Mouse (Mus musculus) MEL (cell line): ENCODE measurements at regions not wholly inside any gene's neighbourhood (a gene's known extent, or its start where the extent isn't known, plus 50 kb on each side); places are given as distances from the start of the nearest gene placed in this dataset.

Experiments
- DNase-seq: peaks from one replicate; pipeline ENCODE4 v3.0.0; 2011; ENCODE audit warnings: low read depth, low spot score
- H3K27ac ChIP-seq: 2 replicates; pipeline ENCODE4 v1.5.1; 2012; ENCODE audit warnings: low read depth, mild to moderate bottlenecking, control low read depth, low read length, moderate library complexity; ENCODE audit not compliant: control insufficient read depth
- H3K27me3 ChIP-seq, 2 experiments: fragments of 150-350 bp in 1 of 2; sonication (generic) in 1 of 2; 2 replicates each; pipeline ENCODE4 v1.6.1; 2012; ENCODE audit warnings: low read length in 2 of 2, mild to moderate bottlenecking in 2 of 2, improper control_type of control experiment in 1 of 2, moderate library complexity in 1 of 2; ENCODE audit not compliant: insufficient read depth in 2 of 2, control insufficient read depth in 1 of 2
- H3K36me3 ChIP-seq, 2 experiments: 2 replicates each; pipeline ENCODE4 v1.6.1; 2012 to 2014; ENCODE audit warnings: low read length in 2 of 2, improper control_type of control experiment in 1 of 2, inconsistent platforms in 1 of 2, mild to moderate bottlenecking in 1 of 2; ENCODE audit not compliant: insufficient read depth in 2 of 2, control insufficient read depth in 1 of 2
- H3K4me1 ChIP-seq, 2 experiments: fragments of 150-350 bp in 1 of 2; sonication (generic) in 1 of 2; 2 replicates each; pipeline ENCODE4 v1.6.1; 2012; ENCODE audit warnings: low read length in 2 of 2, improper control_type of control experiment in 1 of 2, mild to moderate bottlenecking in 1 of 2; ENCODE audit not compliant: insufficient read depth in 2 of 2, control insufficient read depth in 1 of 2
- H3K4me3 ChIP-seq, 2 experiments: fragments of 150-350 bp in 1 of 2; sonication (generic) in 1 of 2; 2 replicates each; pipeline ENCODE4 v1.5.1; 2012; ENCODE audit warnings: low read depth in 2 of 2, low read length in 2 of 2, mild to moderate bottlenecking in 2 of 2, moderate library complexity in 2 of 2, control low read depth in 1 of 2, improper control_type of control experiment in 1 of 2; ENCODE audit not compliant: control insufficient read depth in 1 of 2, insufficient read depth in 1 of 2
- H3K79me2 ChIP-seq: 2 replicates; pipeline ENCODE4 v1.6.1; 2012; ENCODE audit warnings: mild to moderate bottlenecking, low read length, moderate library complexity; ENCODE audit not compliant: control insufficient read depth, poor library complexity, insufficient read depth
- H3K9ac ChIP-seq: 2 replicates; pipeline ENCODE4 v1.6.1; 2012; ENCODE audit warnings: low read depth, mild to moderate bottlenecking, control low read depth, low read length, moderate library complexity; ENCODE audit not compliant: control insufficient read depth, poor library complexity, severe bottlenecking
- H3K9me3 ChIP-seq: fragments of 150-350 bp; sonication (generic); replicated peaks from 2 replicates; pipeline ENCODE4 v1.6.1; 2012; ENCODE audit warnings: mild to moderate bottlenecking, low read length, improper control_type of control experiment, moderate library complexity; ENCODE audit not compliant: insufficient read depth
- CHD1 ChIP-seq: IDR thresholded peaks from 2 replicates; pipeline ENCODE4 v1.6.1; 2012; ENCODE audit warnings: low read depth, mild to moderate bottlenecking, inconsistent platforms, low read length, improper control_type of control experiment
- EP300 ChIP-seq, 2 experiments: IDR thresholded peaks; 2 replicates each; pipeline ENCODE4 v1.6.1; 2011; ENCODE audit warnings: improper control_type of control experiment in 2 of 2, low read length in 2 of 2, low read depth in 1 of 2, mild to moderate bottlenecking in 1 of 2
- ETS1 ChIP-seq: IDR thresholded peaks from 2 replicates; pipeline ENCODE4 v1.6.1; 2012; ENCODE audit warnings: low read depth, mild to moderate bottlenecking, inconsistent platforms, low read length, improper control_type of control experiment, moderate library complexity
- GABPA ChIP-seq: IDR thresholded peaks from 2 replicates; pipeline ENCODE4 v1.6.1; 2012; ENCODE audit warnings: low read depth, mild to moderate bottlenecking, inconsistent platforms, low read length, improper control_type of control experiment, moderate library complexity
- GATA1 ChIP-seq: IDR thresholded peaks from 2 replicates; pipeline ENCODE4 v1.6.1; 2011; ENCODE audit warnings: low read depth, low read length, improper control_type of control experiment
- KAT2A ChIP-seq: conservative IDR thresholded peaks from 2 replicates; pipeline ENCODE4 v1.6.1; 2012; ENCODE audit warnings: low read depth, low read length, improper control_type of control experiment, inconsistent platforms
- MAZ ChIP-seq: IDR thresholded peaks from 2 replicates; pipeline ENCODE4 v1.6.1; 2012; ENCODE audit warnings: low read depth, mild to moderate bottlenecking, inconsistent platforms, low read length, improper control_type of control experiment
- MEF2A ChIP-seq: IDR thresholded peaks from 2 replicates; pipeline ENCODE4 v1.6.1; 2014; ENCODE audit warnings: low read depth, mild to moderate bottlenecking, inconsistent platforms, low read length, improper control_type of control experiment; ENCODE audit not compliant: poor library complexity, insufficient replicate concordance, severe bottlenecking; ENCODE audit errors: extremely low read depth
- RCOR1 ChIP-seq: IDR thresholded peaks from 2 replicates; pipeline ENCODE4 v1.6.1; 2012; ENCODE audit warnings: low read depth, mild to moderate bottlenecking, inconsistent platforms, low read length, improper control_type of control experiment
- SIN3A ChIP-seq: IDR thresholded peaks from 2 replicates; pipeline ENCODE4 v1.6.1; 2012; ENCODE audit warnings: low read length, improper control_type of control experiment, inconsistent platforms
- TBP ChIP-seq: IDR thresholded peaks from 2 replicates; pipeline ENCODE4 v1.8.0; 2011; ENCODE audit warnings: low read depth, low read length, improper control_type of control experiment
- TCF12 ChIP-seq: IDR thresholded peaks from 2 replicates; pipeline ENCODE4 v1.6.1; 2014; ENCODE audit warnings: low read depth, mild to moderate bottlenecking, inconsistent platforms, low read length, improper control_type of control experiment, moderate library complexity
- UBTF ChIP-seq: IDR thresholded peaks from 2 replicates; pipeline ENCODE4 v1.6.1; 2012; ENCODE audit warnings: low read depth, mild to moderate bottlenecking, inconsistent platforms, low read length, improper control_type of control experiment, moderate library complexity, borderline replicate concordance; ENCODE audit not compliant: insufficient read depth
- USF1 ChIP-seq: IDR thresholded peaks from 2 replicates; pipeline ENCODE4 v1.6.1; 2014; ENCODE audit warnings: low read depth, mild to moderate bottlenecking, inconsistent platforms, low read length, improper control_type of control experiment, moderate library complexity
- ZMIZ1 ChIP-seq: IDR thresholded peaks from 2 replicates; pipeline ENCODE4 v1.6.1; 2012; ENCODE audit warnings: low read depth, mild to moderate bottlenecking, inconsistent platforms, low read length, improper control_type of control experiment, moderate library complexity

DNA sequence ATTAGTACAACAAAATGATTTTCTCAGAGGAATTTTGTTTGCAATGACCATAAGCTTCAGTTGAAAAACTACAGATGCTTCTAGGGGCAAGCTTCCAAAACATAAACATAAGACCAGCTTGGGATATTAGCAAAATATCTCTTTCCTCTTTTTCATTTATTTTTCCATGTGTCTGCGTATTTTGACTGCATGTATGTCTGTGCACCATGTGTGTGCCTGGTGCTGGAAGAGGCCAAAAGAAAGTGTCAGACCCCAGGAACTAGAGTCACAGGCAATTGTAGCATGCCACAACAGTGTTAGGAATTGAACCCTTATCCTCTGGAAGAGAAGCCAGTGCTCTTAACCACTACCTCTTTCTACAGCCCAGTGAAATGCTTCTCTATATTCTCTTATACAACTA is 133.0 kb upstream of the Tet2 start:
- TF ChIP-seq RCOR1 (no peak), KAT2A (no peak), UBTF (no peak)

GRCm38 (mm10) chr3:133679891-133680290 is 135.0 kb upstream of the Tet2 start:
- DNase-seq, result no peak
- Histone ChIP-seq H3K27ac (no peak overlapping the region), H3K4me3 (no peak overlapping the region; a peak in 1 of 4 replicates), H3K36me3 (peaks cover 0 to 3% of the 10 kb centered on the region in 2 experiments; a peak in 1 of 4 replicates), H3K4me1 (no peaks in the 10 kb centered on the region), H3K79me2 (no peaks in the 10 kb centered on the region), H3K27me3 (no peaks in the 10 kb centered on the region; a peak in 1 of 4 replicates), H3K9me3 (no peaks in the 10 kb centered on the region)
- TF ChIP-seq TBP (no peak), MAZ (no peak), USF1 (no peak), TCF12 (peak; percentile 41; the same call in 1 of the 2 replicates), GABPA (no peak), ETS1 (0 out of 2 replicates have a peak, but pooled peaks have one; percentile 20), GATA1 (peak; percentile 35; the same call in 1 of the 2 replicates), EP300 (IDR thresholded peaks at IDR 0.05; ENCODE audit: low read depth in 1 of 2, low read length in 2 of 2) (peak in 1 of 2 experiments; percentile 9; a peak in 1 of 4 replicates), SIN3A (no peak), CHD1 (no peak), MEF2A (peak; percentile 82; the same call in 1 of the 2 replicates), ZMIZ1 (no peak)
- TF ChIP-seq, all 39 proteins: peak for 5
- H3K9ac ChIP-seq, result no peak overlapping the region

More for the DNA sequence above, 133.0 kb upstream of the Tet2 start:
- Histone ChIP-seq H3K27me3 (no peaks in the 10 kb centered on the region; a peak in 1 of 4 replicates), H3K4me1 (no peaks in the 10 kb centered on the region), H3K9ac (no peak overlapping the region), H3K36me3 (peaks cover 0 to 3% of the 10 kb centered on the region in 2 experiments; a peak in 1 of 4 replicates), H3K79me2 (no peaks in the 10 kb centered on the region), H3K9me3 (no peaks in the 10 kb centered on the region), H3K4me3 (no peak overlapping the region), H3K27ac (no peak overlapping the region)
- DNase-seq, result no peak
